Mouse (Mus musculus): Measurements from ENCODE around the gene 4930453N24Rik. TPM values are rescaled to one million over a fixed set of nuclear protein-coding genes. Genes with fewer than 3 reads are reported as not detected.

Gene 4930453N24Rik
- polyA plus RNA-seq, 1 experiment from 2014 or later = 29.1 TPM

GRCm38 (mm10) chr16:64717814-64718213, 53.1 kb downstream of the 4930453N24Rik start:
- Histone ChIP-seq H3K9me3 (no peaks in the 10 kb centered on the region), H3K36me3 (no peaks in the 10 kb centered on the region), H3K4me3 (no peak overlapping the region), H3K9ac (replicated peaks) (no peak overlapping the region), H3K27ac (replicated peaks) (no peak overlapping the region), H3K4me1 (no peaks in the 10 kb centered on the region), H3K4me2 (replicated peaks) (no peak overlapping the region), H3K27me3 (0 out of 2 replicates have a peak, but pooled peaks cover 4% of the 10 kb centered on the region)
- ATAC-seq (ENCODE audit: low FRiP score, low read depth) = no peak
- whole genome bisulfite sequencing = 84% methylated on average over 10 of the region's 10 CpGs

GRCm38 (mm10) chr16:64711816-64712215, 59.1 kb downstream of the 4930453N24Rik start:
- no peak for ATAC-seq (ENCODE audit: low FRiP score, low read depth)
- Histone ChIP-seq H3K27ac (replicated peaks) (no peak overlapping the region), H3K9me3 (no peaks in the 10 kb centered on the region), H3K4me3 (no peak overlapping the region), H3K4me1 (no peaks in the 10 kb centered on the region), H3K36me3 (no peaks in the 10 kb centered on the region), H3K4me2 (replicated peaks) (no peak overlapping the region), H3K27me3 (no peaks in the 10 kb centered on the region), H3K9ac (replicated peaks) (no peak overlapping the region)
- 94% methylated on average over 6 of the region's 6 CpGs for WGBS

Other genes with a start within 250 kb of the 4930453N24Rik start
- gene Csnka2ip, start 168.8 kb downstream of the 4930453N24Rik start, polyA plus RNA-seq (2016; fragmentation: Nextera tagmentation; extraction: Ambion mirVana) = not detected in 2 replicates
- gene Zfp654, start 80.5 kb upstream of the 4930453N24Rik start, polyA plus RNA-seq (2016; fragmentation: Nextera tagmentation; extraction: Ambion mirVana) = 10.6 and 11.2 TPM in 2 replicates
- 114 and 116 TPM in 2 replicates for gene Cggbp1, start 80.8 kb upstream of the 4930453N24Rik start, polyA plus RNA-seq (2016; fragmentation: Nextera tagmentation; extraction: Ambion mirVana)

All from midbrain, embryonic 12.5 days (tissue).